Mouse (Mus musculus): ENCODE data around the gene Tmem210.

GRCm38 (mm10) chr2:25303931-25304656, 16.1 kb downstream of the Tmem210 start:
- no peak for TF ChIP-seq CTCF (IDR thresholded peaks at IDR 0.05; ENCODE audit: control insufficient read depth, insufficient read depth, insufficient read length)
- no peak for TF ChIP-seq MYOG (IDR thresholded peaks at IDR 0.05; ENCODE audit: control insufficient read depth, extremely low read depth, insufficient read length)
- no peak for TF ChIP-seq MYOD1 (IDR thresholded peaks at IDR 0.05; ENCODE audit: control insufficient read depth, insufficient read length, low read depth)
- TF ChIP-seq CEBPB (IDR thresholded peaks at IDR 0.05; ENCODE audit: low read depth): no peak
- TF ChIP-seq FOSL1 (IDR thresholded peaks at IDR 0.05; ENCODE audit: insufficient read depth, low read length, poor library complexity, severe bottlenecking): no peak

Data from C2C12 (cell line).